Mouse (Mus musculus) CH12.LX (cell line): ENCODE data around the gene Mapk13. TPM values are rescaled to one million over a fixed set of nuclear protein-coding genes. Genes with fewer than 3 reads are reported as not detected.
"Not testable (repeated sequence)": the region's sequence is repeated elsewhere in the genome, so short reads cannot be mapped to it uniquely, and the experiment has no call there.

Experiments used
- DNase-seq: peaks from one replicate; pipeline ENCODE4 v3.0.0-alpha.2; 2013; ENCODE audit errors: extremely low read depth
- H3K27ac ChIP-seq: 2 replicates; pipeline ENCODE4 v1.5.1; 2012; ENCODE audit warnings: low read depth, mild to moderate bottlenecking, control low read depth, moderate library complexity; ENCODE audit not compliant: insufficient read depth
- H3K27me3 ChIP-seq: replicated peaks from 2 replicates; pipeline ENCODE3; 2012; ENCODE audit warnings: inconsistent platforms
- H3K36me3 ChIP-seq, 2 experiments: replicated peaks in 1 of 2; 2 replicates each; pipeline versions ENCODE3 to v1.6.1; 2012; ENCODE audit warnings: inconsistent platforms in 1 of 2, low read length in 1 of 2, mild to moderate bottlenecking in 1 of 2, mixed read lengths in 1 of 2, moderate library complexity in 1 of 2; ENCODE audit not compliant: control insufficient read depth in 1 of 2, insufficient read depth in 1 of 2
- H3K4me1 ChIP-seq, 2 experiments: 2 replicates each; pipeline ENCODE4 v1.6.1; 2012; ENCODE audit warnings: inconsistent platforms in 1 of 2, moderate library complexity in 1 of 2; ENCODE audit not compliant: insufficient read depth in 2 of 2, control insufficient read depth in 1 of 2
- H3K4me2 ChIP-seq: 2 replicates; pipeline ENCODE4 v1.6.1; 2012; ENCODE audit warnings: low read depth, mild to moderate bottlenecking, control low read depth; ENCODE audit not compliant: poor library complexity, insufficient read depth, severe bottlenecking
- H3K4me3 ChIP-seq, 3 experiments: fragments of 150-350 bp in 1 of 3; sonication (generic) in 1 of 3; replicated peaks in 1 of 3; 2 replicates each; pipeline versions ENCODE3 to v1.5.1; 2011 to 2012; ENCODE audit warnings: low read depth in 2 of 3, low read length in 2 of 3, mild to moderate bottlenecking in 2 of 3, moderate library complexity in 2 of 3, control low read depth in 1 of 3, improper control_type of control experiment in 1 of 3, inconsistent platforms in 1 of 3, mixed read lengths in 1 of 3; ENCODE audit not compliant: poor library complexity in 1 of 3
- H3K79me2 ChIP-seq: replicated peaks from 2 replicates; pipeline ENCODE4 v1.6.1; 2012; ENCODE audit warnings: mild to moderate bottlenecking, moderate library complexity; ENCODE audit not compliant: control insufficient read depth, poor library complexity, insufficient read depth, severe bottlenecking; ENCODE audit errors: extremely low read depth
- H3K9ac ChIP-seq: 2 replicates; pipeline ENCODE4 v1.6.1; 2012; ENCODE audit warnings: low read depth, mild to moderate bottlenecking, control low read depth, moderate library complexity; ENCODE audit not compliant: insufficient read depth
- H3K9me3 ChIP-seq: replicated peaks from 2 replicates; pipeline ENCODE3; 2012; ENCODE audit warnings: low read length, inconsistent platforms, mixed read lengths
- CTCF ChIP-seq, 2 experiments: IDR thresholded peaks in 1 of 2; conservative IDR thresholded peaks in 1 of 2; 2 replicates each; pipeline ENCODE4 v1.5.1; 2011 to 2012; ENCODE audit warnings: low read depth in 2 of 2, low read length in 2 of 2, improper control_type of control experiment in 1 of 2, inconsistent platforms in 1 of 2, mild to moderate bottlenecking in 1 of 2, moderate library complexity in 1 of 2
- ELF1 ChIP-seq: IDR thresholded peaks from 2 replicates; pipeline ENCODE4 v1.6.1; 2014; ENCODE audit warnings: low read depth, mild to moderate bottlenecking, inconsistent platforms, low read length, improper control_type of control experiment
- GABPA ChIP-seq: IDR thresholded peaks from 2 replicates; pipeline ENCODE4 v1.6.1; 2012; ENCODE audit warnings: low read depth, low read length, improper control_type of control experiment, inconsistent platforms; ENCODE audit not compliant: insufficient replicate concordance
- HCFC1 ChIP-seq: IDR thresholded peaks from 2 replicates; pipeline ENCODE4 v1.6.1; 2012; ENCODE audit warnings: low read depth, mild to moderate bottlenecking, inconsistent platforms, low read length, improper control_type of control experiment
- KAT2A ChIP-seq: IDR thresholded peaks from 2 replicates; pipeline ENCODE4 v1.6.1; 2012; ENCODE audit warnings: low read length, improper control_type of control experiment, inconsistent platforms; ENCODE audit not compliant: insufficient replicate concordance
- MAFK ChIP-seq: IDR thresholded peaks from 2 replicates; pipeline ENCODE4 v1.6.1; 2011; ENCODE audit warnings: low read length, improper control_type of control experiment; ENCODE audit not compliant: insufficient replicate concordance
- MEF2A ChIP-seq: IDR thresholded peaks from 2 replicates; pipeline ENCODE4 v1.6.1; 2014; ENCODE audit warnings: low read depth, mild to moderate bottlenecking, inconsistent platforms, low read length, improper control_type of control experiment, borderline replicate concordance
- MXI1 ChIP-seq: IDR thresholded peaks from 2 replicates; pipeline ENCODE4 v1.6.1; 2011; ENCODE audit warnings: mild to moderate bottlenecking, low read depth, low read length, improper control_type of control experiment
- PAX5 ChIP-seq: IDR thresholded peaks from 2 replicates; pipeline ENCODE4 v1.6.1; 2012; ENCODE audit warnings: low read length, inconsistent platforms, mixed read lengths
- POLR2A ChIP-seq: IDR thresholded peaks from 2 replicates; pipeline ENCODE4 v1.6.1; 2011; ENCODE audit warnings: low read depth, mild to moderate bottlenecking, improper control_type of control experiment, low read length
- POLR2AphosphoS2 ChIP-seq: IDR thresholded peaks from 2 replicates; pipeline ENCODE4 v1.6.1; 2011; ENCODE audit warnings: low read depth, low read length, improper control_type of control experiment
- RCOR1 ChIP-seq: conservative IDR thresholded peaks from 2 replicates; pipeline ENCODE4 v1.6.1; 2012; ENCODE audit warnings: low read depth, mild to moderate bottlenecking, inconsistent platforms, low read length, improper control_type of control experiment
- TBP ChIP-seq: conservative IDR thresholded peaks from 2 replicates; pipeline ENCODE4 v1.6.1; 2011; ENCODE audit warnings: low read depth, low read length, improper control_type of control experiment
- ZC3H11A ChIP-seq: IDR thresholded peaks from 2 replicates; pipeline ENCODE4 v1.6.1; 2012; ENCODE audit warnings: low read depth, mild to moderate bottlenecking, inconsistent platforms, low read length, improper control_type of control experiment
- ZNF384 ChIP-seq: IDR thresholded peaks from 2 replicates; pipeline ENCODE4 v1.6.1; 2012; ENCODE audit warnings: low read depth, low read length, improper control_type of control experiment, inconsistent platforms
- dilution Hi-C: fragments of 300-500 bp; cut with MboI; formaldehyde crosslinking; loops from 2 replicates; pipeline ENCODE4 v1.14.3; 2020; ENCODE audit warnings: low sequenced_read_pairs; ENCODE audit not compliant: extremely low pct_unique_long_range_greater_than_20kb, extremely low pct_ligation_motif_present
- in situ Hi-C: fragments of 300-500 bp; cut with MboI; formaldehyde crosslinking; loops from 3 replicates; pipeline ENCODE4 v1.14.3; 2019; ENCODE audit warnings: low sequenced_read_pairs, low pct_ligation_motif_present, low pct_unique_long_range_greater_than_20kb, mixed read lengths
- polyA plus RNA-seq: library from polyadenylated mRNA; unstranded; fragments of >175 nt; gene quantifications from 2 replicates; pipeline ENCODE4 v1.2.1, GENCODE M21; 2012; ENCODE audit warnings: low read depth; ENCODE audit not compliant: insufficient read length
- total RNA-seq, 2 experiments: library from RNA; depleted of rRNA; stranded (reverse); fragments of 300-350 nt in 1 of 2; fragments of >200 nt in 1 of 2; gene quantifications; 2 replicates each; pipeline ENCODE4 v1.2.3; 2012 to 2014

Gene Mapk13
- total and polyA plus RNA-seq, 3 experiments, result not detected

DNA sequence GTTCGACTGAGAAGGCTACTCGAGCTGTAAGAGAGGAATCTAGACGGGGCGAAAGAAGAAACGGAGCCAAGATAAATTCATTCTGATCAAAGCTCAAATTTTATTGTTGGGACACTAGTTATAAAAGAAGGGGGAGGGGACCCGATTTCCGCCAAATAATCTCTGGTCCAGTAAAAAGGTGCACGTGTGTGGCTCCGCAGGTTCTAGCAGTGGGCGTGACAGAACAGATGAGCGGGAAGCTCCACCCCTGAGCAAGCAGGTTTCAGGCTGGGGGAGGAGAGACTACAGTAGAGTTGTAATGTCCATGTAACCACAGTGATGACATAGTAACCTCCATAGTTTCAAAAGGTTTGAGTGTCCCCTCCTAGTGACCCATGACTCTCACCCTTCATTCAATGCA, 41.6 kb upstream of the Mapk13 start:
- DNase-seq, H3K4me3 ChIP-seq, H3K4me1 ChIP-seq, H3K27me3 ChIP-seq, H3K79me2 ChIP-seq, H3K9ac ChIP-seq, H3K27ac ChIP-seq, H3K9me3 ChIP-seq, H3K4me2 ChIP-seq, in situ Hi-C loops, dilution Hi-C loops: not testable (repeated sequence)
- H3K36me3 ChIP-seq, result peaks cover 36 to 86% of the 10 kb centered on the region in 2 experiments

DNA sequence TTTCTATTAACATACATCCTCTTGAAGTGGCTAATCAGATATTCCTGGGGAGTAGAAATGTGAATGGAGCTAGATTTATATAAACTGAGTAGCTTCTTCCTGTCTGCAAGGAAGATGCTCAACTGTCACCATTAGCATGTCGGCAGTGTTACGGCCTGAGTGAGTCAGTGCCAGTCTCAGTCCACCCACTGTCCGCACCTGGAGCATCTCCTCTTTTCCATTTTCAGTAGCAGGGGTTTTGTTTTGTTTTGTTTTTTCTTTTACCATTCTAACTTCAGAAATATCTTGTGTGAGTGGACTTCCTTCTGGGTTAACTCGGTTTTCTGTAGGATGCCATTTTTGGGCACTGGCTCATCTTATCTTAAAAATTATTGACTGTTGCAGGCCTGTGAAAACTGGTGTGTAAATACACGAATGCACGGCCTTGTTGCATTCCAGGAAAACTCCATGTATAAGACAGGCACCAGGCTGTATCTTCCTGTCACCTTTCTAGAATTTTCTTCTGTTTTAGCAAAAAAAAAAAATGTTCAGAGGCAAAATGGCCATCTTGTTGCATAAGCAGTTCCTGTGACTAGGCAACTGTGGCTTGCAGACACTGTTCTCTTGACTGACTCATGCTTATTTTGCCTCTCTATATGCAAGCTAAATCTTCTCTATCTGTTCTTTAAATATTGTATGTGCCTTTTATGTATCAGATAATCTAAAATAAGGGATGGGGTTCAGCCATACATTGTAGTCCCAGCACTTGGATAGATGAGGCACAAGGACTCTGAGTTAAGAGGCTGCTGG, 33.6 kb upstream of the Mapk13 start:
- DNase-seq, result no peak
- no peak overlapping the region for H3K4me3 ChIP-seq
- H3K27ac ChIP-seq, result no peak overlapping the region
- H3K27me3 ChIP-seq, result no peaks in the 10 kb centered on the region
- TF ChIP-seq GABPA, result no peak
- TF ChIP-seq MAFK, result no peak
- TF ChIP-seq RCOR1, result no peak
- TF ChIP-seq HCFC1, result no peak
- TF ChIP-seq ELF1, result no peak
- no peak for TF ChIP-seq CTCF (conservative IDR thresholded peaks at IDR 0.05 in 1 of 2, IDR thresholded peaks at IDR 0.05 in 1 of 2; ENCODE audit: low read depth in 2 of 2, low read length in 2 of 2)
- TF ChIP-seq TBP, result no peak
- no peak for TF ChIP-seq PAX5
- TF ChIP-seq ZC3H11A, result no peak
- TF ChIP-seq MEF2A, result no peak
- no peak for TF ChIP-seq KAT2A
- no peak for TF ChIP-seq MXI1
- no peak for TF ChIP-seq POLR2AphosphoS2
- TF ChIP-seq POLR2A, result no peak
- TF ChIP-seq ZNF384, result no peak
- TF ChIP-seq, all 38 proteins: peak for 0
- Histone ChIP-seq H3K4me2 (no peak overlapping the region), H3K79me2 (no peaks in the 10 kb centered on the region; the same call in 1 of the 2 replicates), H3K9ac (no peak overlapping the region), H3K36me3 (peaks cover 28 to 81% of the 10 kb centered on the region in 2 experiments), H3K4me1 (peaks cover 3 to 25% of the 10 kb centered on the region in 2 experiments; a peak in 2 of 4 replicates), H3K9me3 (no peaks in the 10 kb centered on the region)
- in situ Hi-C loops (no loop called here), dilution Hi-C loops (no loop called here)
